Mouse (Mus musculus) myocyte (in vitro differentiated cells): ENCODE results near the gene Arl8a.

Source experiments
- MAX ChIP-seq: IDR thresholded peaks from one replicate; pipeline ENCODE4 v1.6.1; 2011; ENCODE audit warnings: low read depth, mild to moderate bottlenecking, control low read depth
- POLR2A ChIP-seq: IDR thresholded peaks from one replicate; pipeline ENCODE4 v1.6.1; 2011; ENCODE audit warnings: low read depth, mild to moderate bottlenecking, control low read depth, moderate library complexity; ENCODE audit not compliant: insufficient read length
- REST ChIP-seq: IDR thresholded peaks from one replicate; pipeline ENCODE4 v1.6.1; 2011; ENCODE audit warnings: mild to moderate bottlenecking, control low read depth, moderate library complexity; ENCODE audit not compliant: insufficient read depth, insufficient read length
- USF1 ChIP-seq: IDR thresholded peaks from one replicate; pipeline ENCODE4 v1.6.1; 2011; ENCODE audit warnings: low read depth, mild to moderate bottlenecking, control low read depth, moderate library complexity

- no peak for TF ChIP-seq MAX
- TF ChIP-seq REST, result no peak
- no peak for TF ChIP-seq POLR2A
- no peak for TF ChIP-seq USF1
Measured at GRCm38 (mm10) chr1:135143940-135144339, 2.7 kb upstream of the Arl8a start.
